Mouse (Mus musculus): Measurements from ENCODE around the gene Gjc1. TPM values are rescaled to one million over a fixed set of nuclear protein-coding genes. Genes with fewer than 3 reads are reported as not detected.

Gjc1 gene
- 80.7 and 89.6 TPM in 2 replicates for polyA plus RNA-seq (2016; fragmentation: Nextera tagmentation; extraction: Ambion mirVana)

- Histone ChIP-seq H3K4me3 (peak within 1 kb of the TSS; percentile 94), H3K36me3 (replicated peaks) (no peaks in the 10 kb centered on the region), H3K9me3 (no peaks in the 10 kb centered on the region), H3K27me3 (replicated peaks; ENCODE audit: low read depth, poor library complexity, severe bottlenecking) (0 out of 2 replicates have a peak, but pooled peaks cover 6% of the 10 kb centered on the region), H3K27ac (replicated peaks) (peak within 1 kb of the TSS; percentile 100), H3K4me1 (peaks cover 41% of the 10 kb centered on the region)
- DNase-seq (ENCODE audit: low spot score) = peak; percentile 88
- WGBS = under 1% methylated on average over 89 of the region's 97 CpGs
These were observed at the start of gene Gjc1 for GRCm38 (mm10) chr11:102819021-102819782. Gene Gjc1 (minus strand): TSS chr11:102819700.

DNA sequence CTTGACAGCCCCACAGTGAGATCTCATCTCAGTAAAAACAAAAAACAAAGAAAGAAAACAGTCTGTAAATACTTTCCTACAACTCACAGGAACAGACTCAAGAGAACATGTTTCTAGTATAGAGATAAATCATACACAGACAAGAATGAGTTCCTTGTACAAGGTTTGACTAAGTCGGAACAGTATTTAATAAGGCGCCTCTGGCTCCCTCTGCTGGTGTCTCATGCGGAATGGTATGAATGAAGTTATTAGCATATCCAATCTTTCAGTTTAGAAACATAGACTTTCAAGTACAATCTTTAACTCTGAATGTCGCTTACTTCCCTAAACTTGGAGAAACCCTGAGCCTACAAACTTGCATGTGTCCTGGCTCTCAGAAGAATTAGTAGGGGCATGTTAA lies 44.8 kb upstream of the Gjc1 start:
- no peaks in the 10 kb centered on the region for H3K4me1 ChIP-seq
- no peak overlapping the region for H3K4me3 ChIP-seq
- no peaks in the 10 kb centered on the region for H3K27me3 ChIP-seq (replicated peaks; ENCODE audit: low read depth, poor library complexity, severe bottlenecking)
- H3K9me3 ChIP-seq = no peaks in the 10 kb centered on the region
- WGBS = 56% methylated on average over 4 of the region's 4 CpGs
- no peak overlapping the region for H3K27ac ChIP-seq (replicated peaks)
- peak; percentile 72 for DNase-seq (ENCODE audit: low spot score)
- H3K36me3 ChIP-seq (replicated peaks) = peaks cover 100% of the 10 kb centered on the region

DNA sequence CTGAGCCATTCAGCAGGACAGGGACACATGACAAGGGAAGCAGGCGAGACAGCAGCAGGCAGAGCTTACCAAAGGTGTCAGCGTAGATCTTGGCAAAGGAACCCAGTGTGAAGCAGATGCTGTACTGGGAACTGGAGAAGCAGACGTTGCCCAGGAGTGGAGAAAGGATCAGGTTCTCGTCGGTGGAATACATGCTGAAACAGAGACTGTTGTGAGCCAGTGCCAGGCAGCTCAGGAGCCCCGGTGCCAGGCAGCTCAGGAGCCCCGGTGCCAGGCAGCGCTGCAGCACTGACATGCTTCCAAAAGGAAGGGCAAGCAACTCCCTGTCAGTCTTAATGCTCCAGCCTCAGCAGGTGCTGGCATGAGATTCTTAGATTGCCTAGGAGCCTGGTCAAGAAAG lies 40.4 kb upstream of the Gjc1 start:
- H3K9me3 ChIP-seq = no peaks in the 10 kb centered on the region
- DNase-seq (ENCODE audit: low spot score) = no peak
- WGBS = 94% methylated on average over 8 of the region's 8 CpGs
- H3K27ac ChIP-seq (replicated peaks) = no peak overlapping the region
- peaks cover 100% of the 10 kb centered on the region for H3K36me3 ChIP-seq (replicated peaks)
- no peaks in the 10 kb centered on the region for H3K27me3 ChIP-seq (replicated peaks; ENCODE audit: low read depth, poor library complexity, severe bottlenecking)
- peaks cover 24% of the 10 kb centered on the region for H3K4me1 ChIP-seq
- no peak overlapping the region for H3K4me3 ChIP-seq

- Histone ChIP-seq H3K27me3 (replicated peaks; ENCODE audit: low read depth, poor library complexity, severe bottlenecking) (no peaks in the 10 kb centered on the region), H3K9me3 (no peaks in the 10 kb centered on the region), H3K36me3 (replicated peaks) (peaks cover 100% of the 10 kb centered on the region), H3K4me3 (no peak overlapping the region), H3K27ac (replicated peaks) (no peak overlapping the region), H3K4me1 (peaks cover 24% of the 10 kb centered on the region)
- WGBS = 91% methylated on average over 11 of the region's 11 CpGs
- DNase-seq (ENCODE audit: low spot score) = no peak
These were observed 39.5 kb upstream of the Gjc1 start for GRCm38 (mm10) chr11:102858951-102859350.

DNA sequence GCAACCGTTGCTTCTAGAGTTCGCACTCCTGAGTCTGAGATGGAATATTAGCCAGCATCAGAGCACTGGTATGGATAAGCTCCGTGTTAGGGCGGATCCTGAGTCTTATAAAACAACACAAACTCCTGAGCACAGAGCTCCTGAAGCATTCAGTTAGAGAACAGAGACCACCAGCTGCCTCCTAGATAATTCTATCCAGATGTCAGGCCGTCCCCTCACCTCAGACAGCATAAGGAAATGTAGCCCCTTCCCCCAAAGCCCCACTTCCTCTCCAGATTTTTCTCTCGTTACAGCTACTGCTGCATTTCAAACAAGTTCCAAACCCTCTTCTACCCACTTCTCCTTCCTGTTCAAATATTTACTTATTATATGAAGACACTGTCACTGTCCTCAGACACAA lies 36.4 kb upstream of the Gjc1 start:
- H3K9me3 ChIP-seq = no peaks in the 10 kb centered on the region
- H3K27ac ChIP-seq (replicated peaks) = peak overlapping the region; percentile 57
- DNase-seq (ENCODE audit: low spot score) = peak; percentile 64
- WGBS = 56% methylated on average over 6 of the region's 6 CpGs
- peaks cover 100% of the 10 kb centered on the region for H3K36me3 ChIP-seq (replicated peaks)
- peaks cover 24% of the 10 kb centered on the region for H3K4me1 ChIP-seq
- H3K4me3 ChIP-seq = no peak overlapping the region
- H3K27me3 ChIP-seq (replicated peaks; ENCODE audit: low read depth, poor library complexity, severe bottlenecking) = no peaks in the 10 kb centered on the region

GRCm38 (mm10) chr11:102853760-102854159 lies 34.3 kb upstream of the Gjc1 start:
- peaks cover 100% of the 10 kb centered on the region for H3K36me3 ChIP-seq (replicated peaks)
- H3K4me3 ChIP-seq = no peak overlapping the region

GRCm38 (mm10) chr11:102851883-102852282 lies 32.4 kb upstream of the Gjc1 start:
- H3K27ac ChIP-seq (replicated peaks) = no peak overlapping the region
- H3K4me3 ChIP-seq = no peak overlapping the region
- 71% methylated on average over 5 of the region's 5 CpGs for WGBS
- H3K4me1 ChIP-seq = peaks cover 18% of the 10 kb centered on the region
- H3K27me3 ChIP-seq (replicated peaks; ENCODE audit: low read depth, poor library complexity, severe bottlenecking) = no peaks in the 10 kb centered on the region
- H3K36me3 ChIP-seq (replicated peaks) = peaks cover 100% of the 10 kb centered on the region
- no peaks in the 10 kb centered on the region for H3K9me3 ChIP-seq
- DNase-seq (ENCODE audit: low spot score) = peak; percentile 73

More at GRCm38 (mm10) chr11:102853760-102854159, 34.3 kb upstream of the Gjc1 start:
- DNase-seq (ENCODE audit: low spot score) = no peak
- Histone ChIP-seq H3K9me3 (no peaks in the 10 kb centered on the region), H3K27me3 (replicated peaks; ENCODE audit: low read depth, poor library complexity, severe bottlenecking) (no peaks in the 10 kb centered on the region), H3K4me1 (peaks cover 24% of the 10 kb centered on the region), H3K27ac (replicated peaks) (no peak overlapping the region)

- H3K36me3 ChIP-seq (replicated peaks) = peaks cover 100% of the 10 kb centered on the region
- no peak overlapping the region for H3K4me3 ChIP-seq
- no peaks in the 10 kb centered on the region for H3K27me3 ChIP-seq (replicated peaks; ENCODE audit: low read depth, poor library complexity, severe bottlenecking)
- no peaks in the 10 kb centered on the region for H3K9me3 ChIP-seq
- WGBS = 76% methylated on average over 10 of the region's 10 CpGs
- H3K27ac ChIP-seq (replicated peaks) = no peak overlapping the region
- H3K4me1 ChIP-seq = no peaks in the 10 kb centered on the region
- DNase-seq (ENCODE audit: low spot score) = no peak
These were observed 26.4 kb upstream of the Gjc1 start for GRCm38 (mm10) chr11:102845926-102846325.

DNA sequence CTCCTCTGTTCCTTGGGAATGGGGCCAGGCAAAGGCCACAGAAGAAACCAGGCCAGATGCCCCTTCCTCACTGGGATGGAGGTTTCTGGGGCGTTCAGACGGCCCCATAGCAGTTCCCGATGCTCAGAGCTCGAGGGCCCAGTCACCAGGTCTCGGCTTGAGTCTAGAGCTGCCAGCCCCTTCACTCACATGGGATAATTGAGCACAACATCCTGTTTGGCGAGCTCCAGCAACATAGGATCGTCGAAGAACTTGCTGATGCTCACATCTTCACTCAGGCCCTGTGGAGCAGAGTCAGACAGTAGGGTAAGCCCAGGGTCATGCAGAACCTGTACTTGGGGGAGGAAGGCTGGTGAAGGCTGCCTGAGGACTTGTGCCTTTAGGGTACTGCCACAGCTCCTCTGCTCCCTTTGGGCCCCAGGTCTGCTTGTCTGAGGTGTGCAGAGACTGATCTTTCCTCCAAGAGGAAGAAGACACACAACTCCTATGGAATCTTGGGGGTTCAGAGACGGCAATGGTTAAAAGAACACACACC lies 19.2 kb upstream of the Gjc1 start:
- peaks cover 83% of the 10 kb centered on the region for H3K36me3 ChIP-seq (replicated peaks)
- no peak overlapping the region for H3K4me3 ChIP-seq
- no peaks in the 10 kb centered on the region for H3K9me3 ChIP-seq
- H3K27me3 ChIP-seq (replicated peaks; ENCODE audit: low read depth, poor library complexity, severe bottlenecking) = no peaks in the 10 kb centered on the region
- no peak overlapping the region for H3K27ac ChIP-seq (replicated peaks)
- H3K4me1 ChIP-seq = no peaks in the 10 kb centered on the region
- no peak for DNase-seq (ENCODE audit: low spot score)
- WGBS = 89% methylated on average over 9 of the region's 9 CpGs

GRCm38 (mm10) chr11:102838126-102838525 lies 18.6 kb upstream of the Gjc1 start:
- no peak overlapping the region for H3K27ac ChIP-seq (replicated peaks)
- no peak overlapping the region for H3K4me3 ChIP-seq
- no peak for DNase-seq (ENCODE audit: low spot score)
- H3K9me3 ChIP-seq = no peaks in the 10 kb centered on the region
- 93% methylated on average over 2 of the region's 2 CpGs for WGBS
- peaks cover 78% of the 10 kb centered on the region for H3K36me3 ChIP-seq (replicated peaks)
- H3K4me1 ChIP-seq = 0 out of 2 replicates have a peak, but pooled peaks cover under 1% of the 10 kb centered on the region
- H3K27me3 ChIP-seq (replicated peaks; ENCODE audit: low read depth, poor library complexity, severe bottlenecking) = no peaks in the 10 kb centered on the region

DNA sequence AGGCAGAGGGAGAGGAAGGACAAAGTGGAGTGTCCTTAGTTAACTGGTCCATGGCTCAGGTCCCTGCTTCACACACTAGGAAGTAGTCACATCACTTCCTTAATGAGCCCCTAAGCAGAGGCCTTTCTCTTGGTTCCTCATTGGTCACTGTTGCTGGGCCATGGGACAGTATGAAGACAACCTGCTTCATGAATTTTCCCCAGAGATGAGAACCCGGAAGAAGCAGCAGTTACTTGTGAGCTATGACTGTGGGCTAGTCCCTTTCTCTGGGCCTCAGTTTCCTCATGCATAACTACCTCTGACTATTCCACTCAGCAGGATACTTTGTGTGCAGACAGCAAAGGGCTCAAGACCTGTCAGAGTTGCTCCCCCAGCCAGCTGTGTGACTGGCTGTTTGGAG lies 17.9 kb upstream of the Gjc1 start:
- Histone ChIP-seq H3K9me3 (no peaks in the 10 kb centered on the region), H3K4me1 (0 out of 2 replicates have a peak, but pooled peaks cover 6% of the 10 kb centered on the region), H3K4me3 (no peak overlapping the region), H3K27me3 (replicated peaks; ENCODE audit: low read depth, poor library complexity, severe bottlenecking) (no peaks in the 10 kb centered on the region), H3K36me3 (replicated peaks) (peaks cover 70% of the 10 kb centered on the region), H3K27ac (replicated peaks) (no peak overlapping the region)
- WGBS = 85% methylated on average over 1 of the region's 1 CpGs
- no peak for DNase-seq (ENCODE audit: low spot score)

- H3K9me3 ChIP-seq = no peaks in the 10 kb centered on the region
- no peak overlapping the region for H3K27ac ChIP-seq (replicated peaks)
- DNase-seq (ENCODE audit: low spot score) = no peak
- H3K4me1 ChIP-seq = 0 out of 2 replicates have a peak, but pooled peaks cover 6% of the 10 kb centered on the region
- H3K4me3 ChIP-seq = no peak overlapping the region
- peaks cover 58% of the 10 kb centered on the region for H3K36me3 ChIP-seq (replicated peaks)
- WGBS = 91% methylated on average over 9 of the region's 9 CpGs
- H3K27me3 ChIP-seq (replicated peaks; ENCODE audit: low read depth, poor library complexity, severe bottlenecking) = 0 out of 2 replicates have a peak, but pooled peaks cover 2% of the 10 kb centered on the region
These were observed 16.6 kb upstream of the Gjc1 start for GRCm38 (mm10) chr11:102836146-102836545.

DNA sequence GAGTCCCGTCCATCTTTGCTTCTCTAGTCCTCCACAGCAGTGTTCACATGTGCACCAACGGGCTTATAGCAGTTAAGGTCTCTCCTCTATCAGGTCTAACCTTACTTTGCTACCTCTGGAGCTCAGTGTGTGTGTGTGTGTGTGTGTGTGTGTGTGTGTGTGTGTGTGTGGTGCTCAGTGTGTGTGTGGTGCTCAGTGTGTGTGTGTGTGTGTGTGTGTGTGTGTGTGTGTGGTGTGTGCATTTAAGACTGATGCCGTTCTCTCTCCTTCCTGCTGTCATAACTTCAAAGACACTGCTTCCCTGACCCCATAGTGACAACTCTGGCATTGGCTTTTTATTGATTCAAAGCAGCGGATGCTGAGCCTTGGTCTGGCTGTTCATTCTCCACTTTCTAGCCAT lies 16.0 kb upstream of the Gjc1 start, which contains the start of gene Higd1b:
Higd1b (plus strand) TSS at position 301 of the 400 bp plus-strand sequence.
- Histone ChIP-seq H3K4me3 (no peak within 1 kb of the TSS), H3K27ac (replicated peaks) (no peak within 1 kb of the TSS), H3K36me3 (replicated peaks) (peaks cover 52% of the 10 kb centered on the region), H3K4me1 (0 out of 2 replicates have a peak, but pooled peaks cover 6% of the 10 kb centered on the region), H3K9me3 (no peaks in the 10 kb centered on the region), H3K27me3 (replicated peaks; ENCODE audit: low read depth, poor library complexity, severe bottlenecking) (0 out of 2 replicates have a peak, but pooled peaks cover 6% of the 10 kb centered on the region)
- no peak for DNase-seq (ENCODE audit: low spot score)
- WGBS = 80% methylated on average over 4 of the region's 4 CpGs
